Mouse (Mus musculus) heart, postnatal 0 days (tissue): ENCODE measurements around the gene Rabgap1l. TPM values are rescaled to one million over a fixed set of nuclear protein-coding genes. Genes with fewer than 3 reads are reported as not detected.
A peak's percentile ranks its signal among the peaks of the same experiment; 100 is the strongest.

Experiments
- ATAC-seq: fragments of 200-750 bp; cut with Nextera tagmentation; 2 replicates; pipeline ENCODE4 v1.8.0; 2017; ENCODE audit warnings: low read depth, moderate number of reproducible peaks, moderate library complexity; ENCODE audit not compliant: insufficient read depth
- DNase-seq: peaks from one replicate; pipeline ENCODE4 v3.0.0-alpha.2; 2016; ENCODE audit warnings: low spot score
- H3K27ac ChIP-seq: fragments of 300-500 bp; sonication (generic); 2 replicates; pipeline ENCODE4 v1.5.1; 2014; ENCODE audit warnings: low read depth, mild to moderate bottlenecking
- H3K27me3 ChIP-seq: fragments of 300-500 bp; sonication (generic); 2 replicates; pipeline ENCODE4 v1.6.1; 2014; ENCODE audit warnings: low read length, mixed read lengths; ENCODE audit not compliant: control insufficient read depth, insufficient read depth
- H3K36me3 ChIP-seq: fragments of 300-500 bp; sonication (generic); replicated peaks from 2 replicates; pipeline ENCODE4 v1.6.1; 2014; ENCODE audit warnings: low read length, mixed read lengths; ENCODE audit not compliant: control insufficient read depth, insufficient read depth
- H3K4me1 ChIP-seq: fragments of 300-500 bp; sonication (generic); 2 replicates; pipeline ENCODE4 v1.6.1; 2014; ENCODE audit warnings: antibody characterized with exemption; ENCODE audit not compliant: control insufficient read depth, insufficient read depth
- H3K4me2 ChIP-seq: fragments of 300-500 bp; sonication (generic); 2 replicates; pipeline ENCODE4 v1.6.1; 2014; ENCODE audit warnings: low read depth, mild to moderate bottlenecking, low read length, moderate library complexity
- H3K4me3 ChIP-seq: fragments of 300-500 bp; sonication (generic); 2 replicates; pipeline ENCODE4 v1.5.1; 2014; ENCODE audit warnings: low read depth, low read length
- H3K9ac ChIP-seq: fragments of 300-500 bp; sonication (generic); replicated peaks from 2 replicates; pipeline ENCODE4 v1.6.1; 2014; ENCODE audit warnings: low read depth, low read length, mixed read lengths
- H3K9me3 ChIP-seq: fragments of 300-500 bp; sonication (generic); replicated peaks from 2 replicates; pipeline ENCODE4 v1.6.1; 2016; ENCODE audit warnings: low read length; ENCODE audit not compliant: control insufficient read depth
- CTCF ChIP-seq: IDR thresholded peaks from 2 replicates; pipeline ENCODE4 v1.5.1; 2016; ENCODE audit warnings: antibody characterized with exemption, control low read depth, low read depth
- EP300 ChIP-seq: IDR thresholded peaks from 2 replicates; pipeline ENCODE4 v1.6.1; 2016; ENCODE audit warnings: antibody characterized with exemption, low read depth
- WGBS: fragments of 180-500 bp; shearing (Covaris S2); extraction: QIAGEN DNeasy Blood & Tissue Kit; methylation state at CpG from one replicate; pipeline ENCODE4 v1.1.7; 2014; 5-methylcytosine and 5-hydroxymethylcytosine counted together
- polyA plus RNA-seq: library from polyadenylated mRNA; unstranded; fragments of >200 nt; fragmentation: Nextera tagmentation; extraction: Ambion mirVana; gene quantifications from 2 replicates; pipeline ENCODE4 v1.2.1, GENCODE M21; 2015
- total RNA-seq: library from RNA; depleted of rRNA; stranded (reverse); fragments of >200 nt; gene quantifications from 2 replicates; pipeline ENCODE4 v1.2.3, GENCODE M21; 2014; ENCODE audit warnings: low replicate concordance

The Rabgap1l gene
- total and polyA plus RNA-seq, 2 experiments from 2014 or later: 71.4 to 123 TPM

DNA sequence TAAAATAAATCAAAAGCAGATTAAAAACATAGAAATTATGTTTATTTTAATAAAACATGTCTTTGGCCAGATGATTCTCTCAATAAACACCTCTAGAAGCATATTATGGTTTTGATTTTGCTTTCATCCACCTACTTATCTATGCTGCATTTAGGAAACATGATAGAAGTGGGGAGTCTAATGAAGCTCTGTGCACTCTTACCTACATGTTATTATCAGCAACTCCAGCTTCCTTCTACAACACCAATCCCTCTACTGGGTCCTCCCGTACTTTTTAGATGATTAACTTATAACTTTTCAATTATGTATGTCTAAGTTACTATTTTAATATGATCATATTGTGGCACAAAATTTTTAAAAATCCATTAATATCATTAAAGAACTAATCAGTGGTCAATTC lies 487.2 kb downstream of the Rabgap1l start:
- DNase-seq (no peak), ATAC-seq (no peak)
- Histone ChIP-seq H3K4me2 (no peak overlapping the region; the same call in 1 of the 2 replicates), H3K27me3 (no peaks in the 10 kb centered on the region), H3K4me3 (no peak overlapping the region), H3K9ac (no peak overlapping the region), H3K4me1 (peaks cover 5% of the 10 kb centered on the region; the same call in 1 of the 2 replicates), H3K36me3 (no peaks in the 10 kb centered on the region), H3K9me3 (no peaks in the 10 kb centered on the region), H3K27ac (no peak overlapping the region)
- 80% methylated on average over 1 of the region's 1 CpGs for WGBS
- no peak for TF ChIP-seq EP300
- no peak for TF ChIP-seq CTCF

DNA sequence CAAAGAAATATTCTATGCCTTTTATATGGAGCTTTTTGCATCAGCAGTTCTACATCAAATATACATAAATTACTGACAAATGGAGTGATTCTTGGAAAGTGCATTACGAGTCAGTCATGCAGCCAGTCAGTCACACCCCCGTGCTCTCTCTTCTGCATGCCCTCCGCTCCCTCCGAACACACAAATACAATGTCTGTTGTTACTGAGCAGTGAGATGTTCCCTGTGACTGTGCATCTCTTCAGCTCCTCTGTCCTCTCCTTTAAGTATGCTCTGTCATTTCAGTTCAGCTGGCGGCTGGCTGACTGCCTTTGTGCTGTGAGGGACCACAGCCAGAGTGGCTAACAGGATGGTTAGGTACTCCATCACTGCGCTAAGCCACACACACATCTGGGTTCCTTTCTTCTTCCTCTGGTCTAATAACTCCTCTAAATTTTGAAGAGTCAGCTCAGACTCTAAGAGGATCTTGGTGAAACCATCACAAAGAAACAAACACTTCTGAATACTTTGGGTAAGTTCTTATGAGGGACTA lies 488.0 kb downstream of the Rabgap1l start:
- Histone ChIP-seq H3K9me3 (no peaks in the 10 kb centered on the region), H3K4me1 (peaks cover 10% of the 10 kb centered on the region), H3K27ac (no peak overlapping the region), H3K4me3 (no peak overlapping the region), H3K4me2 (no peak overlapping the region), H3K36me3 (no peaks in the 10 kb centered on the region), H3K27me3 (no peaks in the 10 kb centered on the region), H3K9ac (no peak overlapping the region)
- 81% methylated on average over 6 of the region's 6 CpGs for WGBS
- DNase-seq: no peak
- no peak for TF ChIP-seq EP300
- no peak for TF ChIP-seq CTCF
- ATAC-seq: no peak

DNA sequence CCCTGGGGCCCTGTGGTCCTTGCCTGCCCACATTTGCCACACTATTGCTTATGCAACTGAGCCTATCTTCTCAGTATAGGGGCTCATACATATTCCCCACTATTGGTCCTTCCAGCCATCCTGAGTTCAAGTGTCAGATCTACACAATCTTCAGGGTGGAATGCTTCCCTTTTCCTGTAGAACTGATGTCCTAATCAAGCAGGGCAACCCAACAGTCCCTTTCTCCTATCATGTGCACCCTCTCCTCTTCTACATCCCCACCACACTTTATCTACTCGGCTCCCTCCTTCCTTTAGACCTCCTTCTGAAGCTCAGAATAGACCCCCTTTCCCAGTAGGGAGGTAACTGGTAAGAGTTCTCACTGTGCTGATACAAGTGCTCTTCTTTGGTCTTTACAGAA lies 490.7 kb downstream of the Rabgap1l start:
- no peak overlapping the region for H3K27ac ChIP-seq
- TF ChIP-seq EP300 (no peak), CTCF (no peak)
- no peaks in the 10 kb centered on the region for H3K36me3 ChIP-seq
- 56% methylated on average over 1 of the region's 1 CpGs for WGBS
- no peaks in the 10 kb centered on the region for H3K27me3 ChIP-seq
- H3K9ac ChIP-seq: no peak overlapping the region
- peaks cover 10% of the 10 kb centered on the region for H3K4me1 ChIP-seq
- H3K4me2 ChIP-seq: no peak overlapping the region
- DNase-seq (no peak), ATAC-seq (no peak)
- H3K9me3 ChIP-seq: no peaks in the 10 kb centered on the region
- no peak overlapping the region for H3K4me3 ChIP-seq

DNA sequence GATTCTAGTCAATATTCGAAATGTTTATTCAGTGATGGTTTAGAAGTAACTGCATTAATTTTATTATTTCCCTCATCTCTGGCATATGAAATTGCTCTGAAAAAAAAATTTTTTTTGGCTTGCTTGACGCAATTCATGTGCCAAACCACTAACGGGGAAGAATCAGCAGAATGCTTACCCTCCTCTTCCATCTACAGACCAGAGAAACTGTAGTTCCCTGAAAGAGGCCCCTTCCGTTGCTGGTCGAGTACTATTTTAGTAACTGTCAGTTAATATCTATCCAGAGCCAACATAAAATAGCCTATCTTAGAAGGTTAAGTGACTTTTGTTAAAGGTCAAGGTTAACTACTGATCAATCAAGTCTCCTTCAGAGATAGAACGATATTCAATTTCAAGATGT lies 491.9 kb downstream of the Rabgap1l start:
- H3K4me3 ChIP-seq: no peak overlapping the region
- ATAC-seq: no peak
- H3K4me2 ChIP-seq: no peak overlapping the region
- no peak for DNase-seq
- WGBS: 37% methylated on average over 6 of the region's 6 CpGs
- peaks cover 10% of the 10 kb centered on the region for H3K4me1 ChIP-seq
- H3K27ac ChIP-seq: 0 out of 2 replicates have a peak overlapping the region, but pooled peaks have one; percentile 7
- no peaks in the 10 kb centered on the region for H3K36me3 ChIP-seq
- H3K9me3 ChIP-seq: no peaks in the 10 kb centered on the region
- no peaks in the 10 kb centered on the region for H3K27me3 ChIP-seq
- no peak overlapping the region for H3K9ac ChIP-seq
- TF ChIP-seq EP300 (no peak), CTCF (no peak)

DNA sequence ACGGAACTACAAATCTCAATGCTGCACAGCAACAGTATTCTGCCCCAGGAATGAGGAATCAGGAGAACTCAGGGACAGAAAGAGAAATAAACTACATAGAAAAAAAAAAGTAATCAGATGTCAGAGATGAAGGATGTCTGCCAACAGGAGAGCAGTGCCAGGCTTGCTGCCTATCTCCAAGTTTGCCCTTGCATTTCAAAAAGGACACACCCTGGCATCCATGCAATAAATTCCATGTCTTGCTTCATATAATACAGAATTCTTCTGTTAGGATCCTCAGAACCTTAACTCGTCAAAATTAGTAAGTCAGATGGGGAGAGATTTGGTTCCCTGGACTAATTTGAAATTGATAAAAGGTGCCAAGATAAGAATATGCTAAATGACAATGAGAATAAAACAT lies 492.3 kb downstream of the Rabgap1l start:
- Histone ChIP-seq H3K4me3 (no peak overlapping the region), H3K27me3 (no peaks in the 10 kb centered on the region)

DNA sequence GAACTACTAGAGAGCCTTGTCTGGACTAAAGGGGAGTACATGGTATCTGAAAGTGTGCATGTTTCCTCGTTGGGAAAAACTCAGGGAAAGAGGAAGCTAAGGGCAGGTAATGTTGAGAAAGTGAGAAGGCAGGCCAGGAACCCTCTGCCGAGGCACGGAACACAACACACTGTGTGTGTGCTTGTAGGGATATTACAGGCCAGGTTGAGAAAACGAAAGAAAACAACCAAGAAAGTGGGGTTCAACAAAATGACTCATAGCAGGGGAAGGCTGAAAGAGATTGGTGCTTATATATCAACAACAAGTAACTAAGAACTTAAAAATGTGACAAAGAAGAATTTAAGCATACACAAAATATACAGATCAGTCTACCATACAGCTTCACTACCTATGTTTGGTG lies 493.0 kb downstream of the Rabgap1l start:
- Histone ChIP-seq H3K9me3 (no peaks in the 10 kb centered on the region), H3K27me3 (no peaks in the 10 kb centered on the region), H3K4me3 (no peak overlapping the region), H3K9ac (no peak overlapping the region), H3K27ac (no peak overlapping the region), H3K36me3 (no peaks in the 10 kb centered on the region), H3K4me2 (no peak overlapping the region), H3K4me1 (peaks cover 10% of the 10 kb centered on the region)
- DNase-seq (no peak), ATAC-seq (no peak)
- WGBS: 72% methylated on average over 4 of the region's 4 CpGs
- no peak for TF ChIP-seq CTCF
- no peak for TF ChIP-seq EP300

More for the DNA sequence above, 492.3 kb downstream of the Rabgap1l start:
- no peak for TF ChIP-seq EP300
- TF ChIP-seq CTCF: no peak
- no peak for DNase-seq
- H3K36me3 ChIP-seq: no peaks in the 10 kb centered on the region
- peaks cover 10% of the 10 kb centered on the region for H3K4me1 ChIP-seq
- 64% methylated on average over 2 of the region's 2 CpGs for whole genome bisulfite sequencing
- no peak overlapping the region for H3K4me2 ChIP-seq
- ATAC-seq: no peak
- H3K27ac ChIP-seq: no peak overlapping the region
- H3K9ac ChIP-seq: no peak overlapping the region
- H3K9me3 ChIP-seq: no peaks in the 10 kb centered on the region
